Mouse (Mus musculus) limb, embryonic 11.5 days (tissue): Measurements from ENCODE around the gene Sar1a. TPM values are rescaled to one million over a fixed set of nuclear protein-coding genes. Genes with fewer than 3 reads are reported as not detected.

ENCODE experiments used
- ATAC-seq: fragments of 200-750 bp; cut with Nextera tagmentation; 2 replicates; pipeline ENCODE4 v1.8.0; 2017; ENCODE audit warnings: low read depth; ENCODE audit not compliant: insufficient number of reproducible peaks, low FRiP score, low TSS enrichment
- DNase-seq: peaks from one replicate; pipeline ENCODE4 v3.0.0-alpha.2; 2015; ENCODE audit warnings: low spot score
- H3K27ac ChIP-seq: fragments of 300-500 bp; sonication (generic); replicated peaks from 2 replicates; pipeline ENCODE4 v1.5.1; 2014; ENCODE audit warnings: low read depth, mild to moderate bottlenecking, low read length
- H3K27me3 ChIP-seq: fragments of 300-500 bp; sonication (generic); 2 replicates; pipeline ENCODE4 v1.6.1; 2014; ENCODE audit warnings: mild to moderate bottlenecking, low read length, mixed read lengths; ENCODE audit not compliant: control insufficient read depth, insufficient read depth
- H3K36me3 ChIP-seq: fragments of 300-500 bp; sonication (generic); 2 replicates; pipeline ENCODE4 v1.6.1; 2014; ENCODE audit warnings: mild to moderate bottlenecking, low read length, moderate library complexity, mixed read lengths; ENCODE audit not compliant: control insufficient read depth, insufficient read depth
- H3K4me1 ChIP-seq: fragments of 300-500 bp; sonication (generic); 2 replicates; pipeline ENCODE4 v1.6.1; 2014; ENCODE audit warnings: low read length, mixed read lengths; ENCODE audit not compliant: control insufficient read depth, insufficient read depth
- H3K4me2 ChIP-seq: fragments of 300-500 bp; sonication (generic); 2 replicates; pipeline ENCODE4 v1.6.1; 2014; ENCODE audit warnings: low read depth, mild to moderate bottlenecking, moderate library complexity; ENCODE audit not compliant: severe bottlenecking
- H3K4me3 ChIP-seq: fragments of 300-500 bp; sonication (generic); 2 replicates; pipeline ENCODE4 v1.5.1; 2014; ENCODE audit warnings: low read depth, low read length
- H3K9ac ChIP-seq: fragments of 300-500 bp; sonication (generic); 2 replicates; pipeline ENCODE4 v1.6.1; 2014; ENCODE audit warnings: mild to moderate bottlenecking, low read length
- H3K9me3 ChIP-seq: fragments of 300-500 bp; sonication (generic); 2 replicates; pipeline ENCODE4 v1.6.1; 2016; ENCODE audit warnings: low read length; ENCODE audit not compliant: control insufficient read depth
- WGBS: fragments of 180-500 bp; shearing (Covaris S2); extraction: QIAGEN DNeasy Blood & Tissue Kit; methylation state at CpG from one replicate; pipeline ENCODE4 v1.1.7; 2014; 5-methylcytosine and 5-hydroxymethylcytosine counted together
- polyA plus RNA-seq: library from polyadenylated mRNA; unstranded; fragments of >200 nt; fragmentation: Nextera tagmentation; extraction: Ambion mirVana; gene quantifications from 2 replicates; pipeline ENCODE4 v1.2.1, GENCODE M21; 2014

Sar1a gene
- polyA plus RNA-seq, 1 experiment from 2014 or later: 250 TPM

DNA sequence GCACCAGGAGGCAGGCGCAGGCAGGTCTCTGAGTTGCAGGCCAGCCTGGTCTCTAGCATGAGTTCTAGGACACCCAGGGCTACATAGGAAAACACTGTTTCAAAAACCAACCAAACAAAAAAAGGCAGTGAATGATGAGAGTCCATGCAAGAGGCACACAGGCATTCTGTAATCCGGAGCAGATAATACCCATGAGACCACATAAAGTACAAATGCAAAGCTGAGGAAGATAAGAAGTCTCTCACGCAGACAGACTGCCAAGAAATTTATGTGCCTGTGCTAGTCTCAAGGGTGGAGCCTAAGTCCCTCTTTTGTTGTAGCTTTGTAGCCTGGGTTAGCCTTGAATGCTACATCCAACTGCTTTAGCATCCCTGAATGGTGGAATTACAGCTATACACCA, 14.4 kb upstream of the Sar1a start:
- Histone ChIP-seq H3K27me3 (no peaks in the 10 kb centered on the region), H3K4me1 (no peaks in the 10 kb centered on the region), H3K9ac (no peak overlapping the region), H3K36me3 (peaks cover 26% of the 10 kb centered on the region), H3K4me2 (no peak overlapping the region), H3K9me3 (no peaks in the 10 kb centered on the region), H3K27ac (no peak overlapping the region), H3K4me3 (no peak overlapping the region)
- ATAC-seq (no peak), DNase-seq (no peak)
- WGBS: 98% methylated on average over 3 of the region's 3 CpGs

DNA sequence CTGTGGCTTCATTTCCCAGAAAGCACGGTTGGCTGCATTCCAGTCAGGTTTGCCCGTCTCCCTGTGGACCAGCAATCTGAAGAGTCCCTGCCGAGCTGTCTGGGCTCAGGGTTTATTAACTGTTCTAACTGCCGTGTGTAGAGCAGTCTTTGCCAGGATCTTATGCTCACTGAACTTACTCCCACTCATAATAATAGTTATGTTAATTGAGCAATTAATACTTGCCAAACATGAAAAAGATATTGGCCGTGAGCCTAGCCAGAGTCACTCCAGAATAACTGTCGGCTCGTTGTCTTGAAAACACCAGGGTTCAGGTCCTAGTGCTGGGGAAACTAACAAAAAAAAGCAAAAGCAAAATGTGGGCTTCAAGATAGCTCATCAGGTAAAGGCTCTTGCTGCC, 10.8 kb upstream of the Sar1a start:
- H3K9me3 ChIP-seq: no peaks in the 10 kb centered on the region
- H3K27ac ChIP-seq: no peak overlapping the region
- WGBS: 89% methylated on average over 7 of the region's 7 CpGs
- no peak for ATAC-seq
- no peak overlapping the region for H3K4me3 ChIP-seq
- no peaks in the 10 kb centered on the region for H3K27me3 ChIP-seq
- H3K9ac ChIP-seq: no peak overlapping the region
- H3K4me2 ChIP-seq: no peak overlapping the region
- DNase-seq: no peak
- H3K4me1 ChIP-seq: no peaks in the 10 kb centered on the region
- peaks cover 23% of the 10 kb centered on the region for H3K36me3 ChIP-seq

DNA sequence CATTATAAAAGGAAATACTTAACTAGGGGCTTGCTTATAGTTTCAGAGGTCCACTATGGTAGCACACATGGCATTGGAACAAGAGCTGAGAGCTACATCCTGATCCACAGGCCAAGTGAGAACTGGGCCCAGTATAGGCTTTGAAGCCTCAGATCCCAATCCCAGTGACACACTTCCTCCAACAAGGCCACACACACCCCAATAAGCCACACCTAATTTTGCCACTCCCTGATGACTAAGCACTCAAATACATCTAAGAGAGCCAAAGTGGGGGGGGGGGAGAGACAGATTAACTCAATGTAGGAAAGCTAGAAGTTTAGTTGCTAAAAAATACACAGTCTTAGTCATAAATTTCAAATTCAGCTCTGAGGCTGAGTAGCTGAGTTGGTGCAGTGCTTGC, 10.2 kb upstream of the Sar1a start:
- Histone ChIP-seq H3K36me3 (peaks cover 23% of the 10 kb centered on the region), H3K9me3 (no peaks in the 10 kb centered on the region), H3K27me3 (no peaks in the 10 kb centered on the region), H3K9ac (no peak overlapping the region), H3K4me1 (no peaks in the 10 kb centered on the region), H3K4me2 (no peak overlapping the region), H3K27ac (no peak overlapping the region), H3K4me3 (no peak overlapping the region)
- DNase-seq (no peak), ATAC-seq (no peak)

DNA sequence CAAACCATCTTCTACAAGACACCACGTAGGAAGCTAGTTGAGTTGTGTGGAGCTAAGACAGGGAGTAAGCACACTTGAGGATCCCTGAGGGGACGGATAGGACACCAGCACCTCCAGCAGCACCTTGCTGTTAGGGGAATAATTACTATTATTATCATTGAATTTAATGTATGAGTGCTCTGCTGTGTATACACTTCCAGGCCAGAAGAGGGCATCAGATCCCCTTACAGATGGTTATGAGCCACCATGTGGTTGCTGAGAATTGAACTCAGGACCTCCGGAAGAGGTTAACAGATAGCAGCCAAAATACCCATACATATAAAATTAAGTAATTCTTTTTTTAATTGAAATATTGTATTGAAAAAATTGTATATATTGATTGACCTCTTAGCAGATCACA, 9.3 kb upstream of the Sar1a start:
- Histone ChIP-seq H3K4me3 (no peak overlapping the region), H3K4me1 (no peaks in the 10 kb centered on the region), H3K4me2 (no peak overlapping the region), H3K9me3 (no peaks in the 10 kb centered on the region), H3K36me3 (peaks cover 23% of the 10 kb centered on the region), H3K9ac (no peak overlapping the region), H3K27ac (no peak overlapping the region), H3K27me3 (no peaks in the 10 kb centered on the region)
- no peak for DNase-seq
- no peak for ATAC-seq
- 97% methylated on average over 3 of the region's 3 CpGs for WGBS

DNA sequence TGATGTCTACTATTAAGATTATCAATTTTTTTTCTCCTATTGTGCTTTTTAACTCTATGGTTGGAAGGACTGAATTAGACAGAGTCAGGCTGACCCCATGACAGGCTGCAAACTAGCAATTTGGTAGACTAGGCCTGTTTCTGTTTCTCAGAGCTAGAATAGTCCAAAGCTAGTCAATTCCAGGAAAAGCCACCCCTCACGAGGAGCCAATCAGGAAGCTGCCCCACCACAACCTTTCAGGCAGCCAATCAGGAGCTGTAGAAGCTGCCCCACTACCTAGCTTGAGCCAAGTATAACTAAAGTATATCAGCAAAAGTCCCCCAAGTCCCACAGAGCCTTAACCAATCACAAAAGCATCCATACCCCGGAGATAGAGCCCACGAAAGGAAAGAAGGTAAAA, 4.2 kb upstream of the Sar1a start:
- no peak for DNase-seq
- WGBS: 85% methylated on average over 3 of the region's 3 CpGs
- no peak overlapping the region for H3K27ac ChIP-seq
- H3K36me3 ChIP-seq: peaks cover 9% of the 10 kb centered on the region; the same call in 1 of the 2 replicates
- no peak overlapping the region for H3K9ac ChIP-seq
- ATAC-seq: no peak
- no peak overlapping the region for H3K4me3 ChIP-seq
- H3K27me3 ChIP-seq: no peaks in the 10 kb centered on the region
- no peaks in the 10 kb centered on the region for H3K9me3 ChIP-seq
- no peaks in the 10 kb centered on the region for H3K4me1 ChIP-seq
- no peak overlapping the region for H3K4me2 ChIP-seq

DNA sequence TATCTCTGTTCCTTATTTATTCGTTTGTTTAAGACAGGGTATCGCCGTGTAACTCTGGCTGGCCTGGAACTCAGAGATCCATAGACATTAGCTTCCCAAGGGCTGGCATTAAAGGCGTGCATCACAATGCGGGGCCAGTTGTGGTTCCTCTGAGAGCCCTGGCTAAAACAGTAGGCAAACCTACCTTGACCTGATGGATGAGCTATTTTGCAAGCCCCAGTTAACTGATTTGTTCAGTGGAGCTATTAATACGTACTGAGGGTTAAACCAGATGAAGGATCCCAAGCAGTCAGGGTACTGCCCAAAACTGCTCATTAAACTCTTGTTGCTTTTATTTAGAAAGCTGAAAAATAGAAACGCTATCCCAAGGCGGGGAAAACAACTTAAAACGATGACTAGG, 554 bp upstream of the Sar1a start:
- H3K4me3 ChIP-seq: peak overlapping the region; percentile 80
- H3K4me2 ChIP-seq: peak overlapping the region; percentile 68
- H3K9ac ChIP-seq: peak overlapping the region; percentile 56
- WGBS: 35% methylated on average over 9 of the region's 9 CpGs
- no peak overlapping the region for H3K27ac ChIP-seq
- H3K27me3 ChIP-seq: no peaks in the 10 kb centered on the region
- DNase-seq (no peak), ATAC-seq (no peak)
- H3K9me3 ChIP-seq: no peaks in the 10 kb centered on the region
- peaks cover 4% of the 10 kb centered on the region for H3K4me1 ChIP-seq
- peaks cover 2% of the 10 kb centered on the region; the same call in 1 of the 2 replicates for H3K36me3 ChIP-seq

DNA sequence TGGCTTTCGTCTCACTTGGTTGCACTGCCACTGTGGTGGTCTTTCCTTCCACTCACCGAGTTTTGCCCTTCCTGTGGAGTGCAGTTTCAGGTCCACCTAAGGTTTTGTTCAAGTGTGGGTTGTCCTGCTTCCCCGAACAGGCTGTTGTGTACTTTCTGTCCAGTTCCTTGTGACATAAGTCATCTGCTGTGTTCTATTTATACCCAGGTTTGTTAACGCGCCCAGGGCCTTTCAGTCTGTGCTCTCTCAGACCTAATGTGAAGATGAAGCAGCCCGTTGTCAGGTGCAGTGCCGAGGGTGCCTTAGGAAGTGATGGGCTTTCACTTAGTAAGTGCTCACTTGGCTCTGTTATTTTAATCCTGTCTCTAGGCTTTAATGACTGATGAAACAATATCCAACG, 9.3 kb downstream of the Sar1a start:
- WGBS: 90% methylated on average over 8 of the region's 8 CpGs
- no peaks in the 10 kb centered on the region for H3K27me3 ChIP-seq
- no peak overlapping the region for H3K4me2 ChIP-seq
- H3K27ac ChIP-seq: no peak overlapping the region
- H3K9ac ChIP-seq: no peak overlapping the region
- peaks cover 35% of the 10 kb centered on the region for H3K36me3 ChIP-seq
- H3K9me3 ChIP-seq: no peaks in the 10 kb centered on the region
- ATAC-seq (no peak), DNase-seq (no peak)
- no peaks in the 10 kb centered on the region for H3K4me1 ChIP-seq
- no peak overlapping the region for H3K4me3 ChIP-seq

DNA sequence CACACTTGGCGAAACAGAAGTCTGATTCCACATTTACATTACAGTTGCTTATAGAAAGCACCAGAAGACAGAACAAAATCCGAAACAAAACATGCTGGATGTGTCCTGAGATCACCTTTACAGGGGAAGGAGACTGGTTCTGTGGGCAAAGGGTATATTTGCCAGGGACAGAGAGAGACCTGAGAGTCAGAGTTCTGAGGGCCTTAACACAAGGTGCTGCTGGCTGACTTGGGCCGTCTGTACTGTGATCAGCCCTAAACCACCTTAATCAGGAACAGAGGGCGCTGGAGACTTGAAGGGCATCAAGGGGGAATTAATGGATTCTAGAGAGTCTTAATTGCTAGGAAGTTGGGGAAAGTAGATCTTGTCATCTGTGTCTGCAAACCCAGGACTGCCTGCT, 13.5 kb downstream of the Sar1a start:
- peaks cover 30% of the 10 kb centered on the region for H3K36me3 ChIP-seq
- no peak for ATAC-seq
- peaks cover 13% of the 10 kb centered on the region for H3K4me1 ChIP-seq
- WGBS: 60% methylated on average over 4 of the region's 4 CpGs
- no peaks in the 10 kb centered on the region for H3K9me3 ChIP-seq
- no peaks in the 10 kb centered on the region for H3K27me3 ChIP-seq
- no peak overlapping the region for H3K4me2 ChIP-seq
- H3K9ac ChIP-seq: no peak overlapping the region
- DNase-seq: no peak
- H3K4me3 ChIP-seq: no peak overlapping the region
- no peak overlapping the region for H3K27ac ChIP-seq

DNA sequence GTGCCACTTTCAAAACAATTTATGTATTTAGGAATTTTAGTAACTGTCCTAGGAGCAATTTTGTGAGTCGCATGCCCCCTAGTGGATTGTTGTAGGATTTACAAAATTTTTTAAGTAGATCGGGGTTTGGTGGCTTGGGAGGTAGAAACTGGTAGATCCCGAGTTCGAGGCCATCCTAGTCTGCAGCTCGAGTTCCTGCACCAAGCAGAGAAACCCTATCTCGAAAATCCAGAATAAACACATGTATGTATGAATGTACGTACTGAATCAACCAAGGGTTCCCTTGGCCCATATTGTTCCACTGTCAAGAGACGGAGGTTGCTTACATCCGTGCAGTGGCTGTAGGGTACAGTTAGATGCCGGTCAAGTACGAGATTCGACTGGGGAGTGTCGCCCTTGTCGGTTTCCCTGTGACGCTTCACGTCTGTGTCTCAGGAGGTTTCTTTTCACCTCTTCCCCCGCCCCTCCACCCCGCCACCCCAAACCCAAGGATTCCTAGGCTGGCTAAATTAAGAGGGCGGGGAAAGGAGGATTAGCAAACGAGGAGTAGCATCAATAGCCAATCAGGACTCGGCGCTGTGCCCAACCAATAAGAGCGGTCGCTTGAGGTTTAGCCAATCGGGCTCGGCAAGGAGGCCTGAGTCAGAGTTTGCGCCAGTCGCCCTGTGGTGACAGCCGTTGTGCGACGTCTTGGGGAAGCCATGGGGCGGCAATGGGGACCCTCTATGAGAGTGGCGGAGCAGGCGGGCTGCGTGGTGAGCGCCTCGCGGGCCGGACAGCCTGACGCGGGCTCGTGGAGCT, 15.0 kb downstream of the Sar1a start, which contains the start of gene Tysnd1:
Gene Tysnd1, plus strand, starts transcription at position 645 of the 801 bp plus-strand sequence.
- H3K4me2 ChIP-seq: peak within 1 kb of the TSS; percentile 97
- peak; percentile 93 for ATAC-seq
- peak within 1 kb of the TSS; percentile 74 for H3K9ac ChIP-seq
- no peak within 1 kb of the TSS for H3K27ac ChIP-seq
- no peaks in the 10 kb centered on the region for H3K27me3 ChIP-seq
- H3K4me1 ChIP-seq: peaks cover 13% of the 10 kb centered on the region
- no peaks in the 10 kb centered on the region for H3K9me3 ChIP-seq
- peak; percentile 94 for DNase-seq
- H3K4me3 ChIP-seq: peak within 1 kb of the TSS; percentile 96
- H3K36me3 ChIP-seq: peaks cover 21% of the 10 kb centered on the region
- 1% methylated on average over 42 of the region's 42 CpGs for WGBS
